ENCODE assay signal across 8 mouse cellular contexts in the genomic region with DNA sequence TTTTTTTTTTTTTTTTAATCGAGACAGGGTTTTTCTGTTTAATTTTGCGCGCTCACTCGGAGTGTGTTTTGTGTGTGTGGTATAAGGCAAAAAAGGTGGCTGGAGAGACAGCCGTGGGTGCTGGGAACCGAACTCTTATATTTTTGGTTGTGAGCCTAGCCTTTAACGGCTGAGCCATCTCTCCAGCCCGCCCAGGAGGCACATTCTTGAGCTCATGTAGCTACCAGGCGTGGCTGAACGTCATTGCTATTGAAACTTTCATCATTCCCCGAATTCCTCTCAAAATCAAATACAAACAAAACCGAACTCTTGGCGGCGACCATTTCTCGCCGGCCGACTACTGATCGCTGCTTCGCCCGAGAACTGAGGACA. TPM values are rescaled to one million over a fixed set of nuclear protein-coding genes. Genes with fewer than 3 reads are reported as not detected.
DNase-seq lines count a peak whose midpoint lies in the region; ATAC-seq and TF ChIP-seq lines count a peak whose summit lies in the region.
"Not testable (repeated sequence)": the region's sequence is repeated elsewhere in the genome, so short reads cannot be mapped to it uniquely, and the experiment has no call there.

No protein-coding gene starts in this region.

- WGBS in hindbrain, embryonic 10.5 days = under 1% methylated on average over 20 of the region's 20 CpGs
- 0% methylated on average over 20 of the region's 20 CpGs for WGBS in lung, embryonic 14.5 days

- peak overlapping the region; percentile 87 for H3K27ac ChIP-seq in hindbrain, embryonic 10.5 days
- H3K27ac ChIP-seq in lung, embryonic 14.5 days (ENCODE audit: low read depth) = peak overlapping the region; percentile 92

- H3K4me1 ChIP-seq in G1E (ENCODE audit: insufficient read depth, low read depth, low read length); lung, embryonic 14.5 days (ENCODE audit: insufficient read depth): not testable (repeated sequence)
- H3K4me1 ChIP-seq in hindbrain, embryonic 10.5 days (replicated peaks) = peaks cover 24% of the 10 kb centered on the region

- H3K9ac ChIP-seq in lung, embryonic 14.5 days = peak overlapping the region; percentile 65

- H3K27me3 ChIP-seq in G1E (ENCODE audit: insufficient read depth, low read length); hindbrain, embryonic 10.5 days (ENCODE audit: insufficient read depth, poor library complexity, severe bottlenecking); lung, embryonic 14.5 days (ENCODE audit: insufficient read depth, low read length): not testable (repeated sequence)

- TF ChIP-seq CTCF in G1E (IDR thresholded peaks at IDR 0.05; ENCODE audit: low read depth, low read length); lung, embryonic 14.5 days (IDR thresholded peaks at IDR 0.05; ENCODE audit: low read depth): not testable (repeated sequence)

- H3K4me2 ChIP-seq in lung, embryonic 14.5 days = peak overlapping the region; percentile 72

- H3K4me3 ChIP-seq in G1E (ENCODE audit: low read depth, low read length) = peak overlapping the region; percentile 74
- H3K4me3 ChIP-seq in hindbrain, embryonic 10.5 days = peak overlapping the region; percentile 64
- H3K4me3 ChIP-seq in lung, embryonic 14.5 days (ENCODE audit: low read depth, low read length) = peak overlapping the region; percentile 57

- H3K36me3 ChIP-seq in G1E (replicated peaks); hindbrain, embryonic 10.5 days; lung, embryonic 14.5 days (ENCODE audit: insufficient read depth): not testable (repeated sequence)

- peaks cover 17% of the 10 kb centered on the region for H3K9me3 ChIP-seq in G1E (replicated peaks)
- H3K9me3 ChIP-seq in hindbrain, embryonic 10.5 days; lung, embryonic 14.5 days (ENCODE audit: low read depth, low read length): not testable (repeated sequence)

- DNase-seq in G1E (ENCODE audit: low spot score) = not testable (repeated sequence)
- DNase-seq in cerebellum, adult 9-11 months = peak; percentile 82
- peak; percentile 87 for DNase-seq in hindbrain, embryonic 10.5 days (ENCODE audit: low spot score)
- peak; percentile 68 for DNase-seq in layer of hippocampus, adult 9-10 months (ENCODE audit: low spot score)
- peak; percentile 95 for DNase-seq in lung, embryonic 14.5 days
- peak; percentile 81 for DNase-seq in testis, postnatal 10 days (ENCODE audit: low spot score)

- ATAC-seq in G1E (ENCODE audit: extremely low read depth, insufficient number of reproducible peaks, low FRiP score, poor library complexity, severe bottlenecking) = not testable (repeated sequence)
- ATAC-seq in frontal cortex, adult (ENCODE audit: low TSS enrichment) = peak; percentile 14
- peak; percentile 40 for ATAC-seq in lung, embryonic 14.5 days (ENCODE audit: insufficient read depth)
- ATAC-seq in neutrophil, adult 5-6 weeks (ENCODE audit: extremely low read depth, insufficient number of reproducible peaks, low FRiP score, poor library complexity, severe bottlenecking) = peak; percentile 2; the same call in 1 of the 2 replicates

RNA-seq across cellular contexts. Expression of a gene that starts 9.7 kb away (rescaled TPM):
- total RNA-seq in G1E (2014; fragmentation: Nextera tagmentation) (not detected in 2 replicates), G1E (2017) (0.17 and 0.22 TPM in 2 replicates)
- not detected in 2 replicates for polyA plus RNA-seq in G1E (2012)
- polyA plus RNA-seq in hindbrain, embryonic 10.5 days (2016; fragmentation: Nextera tagmentation; extraction: Ambion mirVana) = not detected in 2 replicates
- 0.26 and 0.32 TPM in 2 replicates for polyA plus RNA-seq in lung, embryonic 14.5 days (2014; fragmentation: Nextera tagmentation; extraction: Ambion mirVana)
- 2.4 and 3.2 TPM in 2 replicates for total RNA-seq in neutrophil, adult 5-6 weeks (2017)

RNA-seq across cellular contexts. Expression of a gene that starts 27.4 kb away (rescaled TPM):
- total RNA-seq in G1E (2014; fragmentation: Nextera tagmentation) (not detected in 2 replicates), G1E (2017) (not detected in 2 replicates)
- polyA plus RNA-seq in G1E (2012) = not detected in 2 replicates
- not detected in 2 replicates for polyA plus RNA-seq in hindbrain, embryonic 10.5 days (2016; fragmentation: Nextera tagmentation; extraction: Ambion mirVana)
- not detected in 2 replicates for polyA plus RNA-seq in lung, embryonic 14.5 days (2014; fragmentation: Nextera tagmentation; extraction: Ambion mirVana)
- total RNA-seq in neutrophil, adult 5-6 weeks (2017) = 2.9 TPM in 1 of 2 replicates, not detected in the other

RNA-seq across cellular contexts. Expression of a gene that starts 27.4 kb away (rescaled TPM):
- not detected in 2 replicates for total RNA-seq in G1E (2014; fragmentation: Nextera tagmentation)
- 0.05 and 0.12 TPM in 2 replicates for total RNA-seq in G1E (2017)
- polyA plus RNA-seq in G1E (2012) = not detected in 2 replicates
- polyA plus RNA-seq in hindbrain, embryonic 10.5 days (2016; fragmentation: Nextera tagmentation; extraction: Ambion mirVana) = not detected in 2 replicates
- polyA plus RNA-seq in lung, embryonic 14.5 days (2014; fragmentation: Nextera tagmentation; extraction: Ambion mirVana) = not detected in 2 replicates
- total RNA-seq in neutrophil, adult 5-6 weeks (2017) = 0.37 and 1.5 TPM in 2 replicates
